Mouse (Mus musculus): ENCODE results near the gene Odam. TPM values are rescaled to one million over a fixed set of nuclear protein-coding genes. Genes with fewer than 3 reads are reported as not detected.

Odam gene
- not detected in 2 replicates for polyA plus RNA-seq (2015; fragmentation: Nextera tagmentation; extraction: Ambion mirVana)

DNA sequence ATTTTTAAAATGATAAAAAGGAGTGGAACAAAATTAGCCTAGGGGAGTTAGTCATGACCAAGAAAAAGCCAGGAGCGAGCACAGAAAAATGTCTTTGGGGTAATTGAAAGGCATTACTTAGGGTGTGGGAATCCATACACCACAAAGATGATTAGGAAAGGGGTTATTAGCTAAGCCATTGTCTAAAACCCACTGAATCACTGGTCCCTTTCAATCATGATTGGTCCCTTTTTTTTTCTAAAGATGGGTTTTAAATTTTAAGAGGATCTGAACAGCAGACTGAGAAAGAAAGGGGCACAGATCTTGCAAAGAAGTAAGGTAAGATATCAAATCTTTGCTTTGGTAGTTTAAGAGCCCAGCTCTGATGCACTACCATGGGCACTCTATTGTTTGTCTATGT is at the start of gene Odam:
Odam (plus strand) TSS at position 301 of the 400 bp plus-strand sequence.
- 90% methylated on average over 1 of the region's 1 CpGs for WGBS
- ATAC-seq = no peak
- H3K36me3 ChIP-seq (ENCODE audit: control insufficient read depth, insufficient read depth, low read length) = no peaks in the 10 kb centered on the region

DNA sequence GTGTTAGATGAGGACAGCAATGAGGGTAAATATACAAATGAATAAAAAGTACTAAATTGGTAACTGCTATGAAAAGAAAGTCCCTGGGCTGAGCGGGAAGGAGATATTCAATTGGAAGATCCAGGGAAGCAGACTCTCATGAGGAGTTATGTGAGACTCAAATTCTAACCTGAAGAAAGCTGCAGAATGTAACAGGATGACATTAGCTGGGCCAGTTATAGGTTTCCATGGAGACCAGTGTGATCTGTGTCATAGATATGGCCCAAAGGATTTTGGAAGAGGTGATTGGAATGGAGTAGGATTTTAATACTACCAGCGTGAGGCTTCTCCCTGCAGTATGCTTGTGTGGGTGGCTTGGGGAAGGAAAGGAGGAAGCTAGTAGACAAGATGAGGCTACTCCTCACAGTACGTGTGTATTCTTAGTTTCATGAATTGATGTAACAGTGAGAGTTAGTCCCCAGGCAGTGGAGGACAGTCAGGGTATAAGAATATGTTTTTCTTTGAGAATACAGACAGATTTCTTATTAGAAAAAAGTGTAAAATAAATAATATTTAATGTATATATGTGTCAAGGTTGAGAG is 29.6 kb upstream of the Odam start:
- 76% methylated on average over 3 of the region's 3 CpGs for WGBS

More for the DNA sequence above, at the start of gene Odam:
- no peaks in the 10 kb centered on the region for H3K9me3 ChIP-seq (ENCODE audit: control insufficient read depth, low read length)
- no peak within 1 kb of the TSS for H3K27ac ChIP-seq (ENCODE audit: low read length)
- H3K27me3 ChIP-seq (replicated peaks; ENCODE audit: control insufficient read depth, insufficient read depth, low read length) = no peaks in the 10 kb centered on the region
- no peak within 1 kb of the TSS for H3K9ac ChIP-seq (ENCODE audit: low read depth, low read length)
- no peak within 1 kb of the TSS for H3K4me3 ChIP-seq (ENCODE audit: low read length)
- H3K4me2 ChIP-seq (ENCODE audit: low read depth, low read length) = no peak within 1 kb of the TSS
- H3K4me1 ChIP-seq (ENCODE audit: control insufficient read depth, insufficient read depth, low read length) = no peaks in the 10 kb centered on the region

DNA sequence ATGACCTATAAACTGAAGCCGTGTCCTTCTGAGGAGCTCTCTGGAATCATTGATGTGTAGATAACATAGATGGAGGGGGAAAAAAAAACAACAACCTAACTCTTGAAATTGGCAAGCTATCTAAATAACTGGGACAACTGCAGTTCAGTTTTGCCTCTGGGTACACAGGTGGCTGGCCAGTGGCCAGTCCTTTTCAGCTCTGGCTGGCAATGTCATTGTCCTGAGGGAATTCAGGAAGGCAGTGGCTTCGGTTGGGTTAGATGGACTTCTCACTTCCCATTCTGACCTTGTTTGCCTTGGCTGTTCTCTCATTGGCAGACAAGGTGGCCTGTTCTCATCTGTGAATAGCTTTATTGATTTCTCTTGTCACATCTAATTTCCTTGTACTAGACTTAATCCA is 14.7 kb upstream of the Odam start:
- Histone ChIP-seq H3K36me3 (ENCODE audit: control insufficient read depth, insufficient read depth, low read length) (no peaks in the 10 kb centered on the region), H3K27ac (ENCODE audit: low read length) (no peak overlapping the region), H3K9ac (ENCODE audit: low read depth, low read length) (no peak overlapping the region), H3K4me2 (ENCODE audit: low read depth, low read length) (no peak overlapping the region), H3K4me1 (ENCODE audit: control insufficient read depth, insufficient read depth, low read length) (no peaks in the 10 kb centered on the region), H3K27me3 (replicated peaks; ENCODE audit: control insufficient read depth, insufficient read depth, low read length) (no peaks in the 10 kb centered on the region), H3K9me3 (ENCODE audit: control insufficient read depth, low read length) (no peaks in the 10 kb centered on the region), H3K4me3 (ENCODE audit: low read length) (no peak overlapping the region)
- WGBS = 56% methylated on average over 2 of the region's 2 CpGs
- no peak for ATAC-seq

More for the DNA sequence above, 29.6 kb upstream of the Odam start:
- no peak overlapping the region for H3K9ac ChIP-seq (ENCODE audit: low read depth, low read length)
- H3K9me3 ChIP-seq (ENCODE audit: control insufficient read depth, low read length) = no peaks in the 10 kb centered on the region
- no peaks in the 10 kb centered on the region for H3K4me1 ChIP-seq (ENCODE audit: control insufficient read depth, insufficient read depth, low read length)
- no peak overlapping the region for H3K4me3 ChIP-seq (ENCODE audit: low read length)
- H3K36me3 ChIP-seq (ENCODE audit: control insufficient read depth, insufficient read depth, low read length) = no peaks in the 10 kb centered on the region
- H3K4me2 ChIP-seq (ENCODE audit: low read depth, low read length) = no peak overlapping the region
- H3K27me3 ChIP-seq (replicated peaks; ENCODE audit: control insufficient read depth, insufficient read depth, low read length) = no peaks in the 10 kb centered on the region
- ATAC-seq = no peak
- no peak overlapping the region for H3K27ac ChIP-seq (ENCODE audit: low read length)

DNA sequence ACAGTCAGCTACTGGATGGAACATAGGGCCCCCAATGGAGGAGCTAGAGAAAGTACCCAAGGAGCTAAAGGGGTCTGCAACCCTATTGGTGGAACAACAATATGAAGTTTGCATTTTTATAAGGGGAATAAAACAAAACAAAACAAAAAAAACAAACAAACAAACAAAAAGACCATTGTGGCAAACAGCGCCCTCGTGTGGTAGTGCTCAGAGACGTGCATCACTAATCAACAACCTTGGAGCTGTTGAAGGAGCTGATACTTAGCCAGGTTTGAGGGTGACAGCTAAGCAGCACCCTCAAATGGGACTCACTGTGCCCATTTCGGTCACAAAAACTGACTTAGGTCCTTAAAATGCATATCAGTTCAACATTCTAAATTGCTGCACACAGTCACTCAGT is 13.4 kb upstream of the Odam start:
- H3K4me2 ChIP-seq (ENCODE audit: low read depth, low read length) = no peak overlapping the region
- H3K27me3 ChIP-seq (replicated peaks; ENCODE audit: control insufficient read depth, insufficient read depth, low read length) = no peaks in the 10 kb centered on the region
- H3K27ac ChIP-seq (ENCODE audit: low read length) = no peak overlapping the region
- H3K9me3 ChIP-seq (ENCODE audit: control insufficient read depth, low read length) = no peaks in the 10 kb centered on the region
- H3K9ac ChIP-seq (ENCODE audit: low read depth, low read length) = no peak overlapping the region
- WGBS = 27% methylated on average over 4 of the region's 4 CpGs
- H3K36me3 ChIP-seq (ENCODE audit: control insufficient read depth, insufficient read depth, low read length) = no peaks in the 10 kb centered on the region
- ATAC-seq = no peak
- H3K4me1 ChIP-seq (ENCODE audit: control insufficient read depth, insufficient read depth, low read length) = no peaks in the 10 kb centered on the region
- H3K4me3 ChIP-seq (ENCODE audit: low read length) = no peak overlapping the region

DNA sequence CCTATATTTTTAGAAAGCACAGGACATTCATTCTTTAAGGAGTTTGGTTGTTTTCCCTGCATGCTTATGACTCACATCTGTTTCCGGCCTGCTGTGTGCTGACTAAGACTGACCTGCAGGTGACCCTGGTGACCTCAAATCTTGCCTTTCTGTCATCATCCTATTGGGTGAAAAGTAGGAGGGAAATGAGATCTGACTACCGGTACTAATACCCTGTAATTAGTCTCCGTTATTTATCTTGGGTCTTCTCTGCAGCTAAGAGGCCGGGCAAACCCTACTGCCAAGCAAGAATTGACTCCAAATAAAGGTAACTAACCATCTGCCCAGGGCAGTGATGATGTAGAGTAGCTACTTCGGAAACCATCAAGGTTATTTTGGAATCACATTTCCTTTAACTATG is 40.5 kb downstream of the Odam start, which contains the start of gene Csn3:
Csn3 (plus strand) TSS at position 208 of the 400 bp plus-strand sequence.
- no peaks in the 10 kb centered on the region for H3K9me3 ChIP-seq (ENCODE audit: control insufficient read depth, low read length)
- H3K36me3 ChIP-seq (ENCODE audit: control insufficient read depth, insufficient read depth, low read length) = no peaks in the 10 kb centered on the region
- no peaks in the 10 kb centered on the region for H3K27me3 ChIP-seq (replicated peaks; ENCODE audit: control insufficient read depth, insufficient read depth, low read length)
- WGBS = 37% methylated on average over 5 of the region's 5 CpGs
- no peak within 1 kb of the TSS for H3K9ac ChIP-seq (ENCODE audit: low read depth, low read length)
- no peak within 1 kb of the TSS for H3K27ac ChIP-seq (ENCODE audit: low read length)
- no peaks in the 10 kb centered on the region for H3K4me1 ChIP-seq (ENCODE audit: control insufficient read depth, insufficient read depth, low read length)
- no peak within 1 kb of the TSS for H3K4me3 ChIP-seq (ENCODE audit: low read length)
- no peak for ATAC-seq
- no peak within 1 kb of the TSS for H3K4me2 ChIP-seq (ENCODE audit: low read depth, low read length)

DNA sequence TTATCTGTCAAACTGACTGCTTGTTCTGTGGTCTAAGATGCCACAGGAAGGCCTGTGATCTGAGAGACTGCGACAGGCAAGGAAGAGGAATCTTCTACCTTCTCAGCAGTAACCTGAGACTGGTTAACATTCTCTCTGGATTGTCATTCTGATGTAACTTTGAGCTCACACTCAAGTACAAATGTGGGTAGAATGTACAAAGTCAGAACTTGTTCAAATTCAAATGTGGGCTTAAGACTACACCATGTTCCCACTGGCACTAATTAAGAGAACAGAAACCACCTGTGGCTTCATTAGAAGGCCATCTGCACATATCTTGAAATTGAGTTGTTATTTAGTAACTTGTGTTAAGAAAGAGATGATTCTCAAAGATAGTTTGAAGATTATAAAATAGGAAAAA is 46.8 kb downstream of the Odam start:
- 62% methylated on average over 1 of the region's 1 CpGs for WGBS

DNA sequence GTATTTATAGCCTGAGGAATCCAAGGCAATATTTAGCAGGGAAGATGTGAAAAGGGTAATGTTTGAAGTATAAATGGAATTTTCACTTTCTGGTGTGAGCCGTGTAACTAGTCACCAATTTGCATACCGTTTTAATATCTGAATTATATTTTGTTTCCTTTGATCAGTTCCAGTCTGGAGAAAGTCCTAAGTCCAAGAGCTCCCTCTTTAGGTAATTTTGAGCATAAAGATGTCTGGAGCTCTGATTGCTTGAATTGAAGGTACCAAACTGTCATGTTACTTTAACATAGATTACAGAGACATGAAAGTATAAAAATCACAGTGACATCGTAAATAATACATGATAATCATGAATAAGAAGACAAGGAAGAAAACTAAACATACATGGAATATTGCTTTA is 55.9 kb downstream of the Odam start:
- Histone ChIP-seq H3K9me3 (ENCODE audit: control insufficient read depth, low read length) (no peaks in the 10 kb centered on the region), H3K4me3 (ENCODE audit: low read length) (no peak overlapping the region), H3K4me2 (ENCODE audit: low read depth, low read length) (no peak overlapping the region), H3K9ac (ENCODE audit: low read depth, low read length) (no peak overlapping the region), H3K27ac (ENCODE audit: low read length) (no peak overlapping the region), H3K4me1 (ENCODE audit: control insufficient read depth, insufficient read depth, low read length) (no peaks in the 10 kb centered on the region), H3K36me3 (ENCODE audit: control insufficient read depth, insufficient read depth, low read length) (no peaks in the 10 kb centered on the region), H3K27me3 (replicated peaks; ENCODE audit: control insufficient read depth, insufficient read depth, low read length) (no peaks in the 10 kb centered on the region)
- no peak for ATAC-seq
- WGBS = 37% methylated on average over 3 of the region's 3 CpGs

More for the DNA sequence above, 46.8 kb downstream of the Odam start:
- no peak overlapping the region for H3K9ac ChIP-seq (ENCODE audit: low read depth, low read length)
- no peak overlapping the region for H3K4me3 ChIP-seq (ENCODE audit: low read length)
- H3K27me3 ChIP-seq (replicated peaks; ENCODE audit: control insufficient read depth, insufficient read depth, low read length) = no peaks in the 10 kb centered on the region
- ATAC-seq = no peak
- no peaks in the 10 kb centered on the region for H3K9me3 ChIP-seq (ENCODE audit: control insufficient read depth, low read length)
- H3K4me2 ChIP-seq (ENCODE audit: low read depth, low read length) = no peak overlapping the region
- H3K36me3 ChIP-seq (ENCODE audit: control insufficient read depth, insufficient read depth, low read length) = no peaks in the 10 kb centered on the region
- no peak overlapping the region for H3K27ac ChIP-seq (ENCODE audit: low read length)
- H3K4me1 ChIP-seq (ENCODE audit: control insufficient read depth, insufficient read depth, low read length) = no peaks in the 10 kb centered on the region

DNA sequence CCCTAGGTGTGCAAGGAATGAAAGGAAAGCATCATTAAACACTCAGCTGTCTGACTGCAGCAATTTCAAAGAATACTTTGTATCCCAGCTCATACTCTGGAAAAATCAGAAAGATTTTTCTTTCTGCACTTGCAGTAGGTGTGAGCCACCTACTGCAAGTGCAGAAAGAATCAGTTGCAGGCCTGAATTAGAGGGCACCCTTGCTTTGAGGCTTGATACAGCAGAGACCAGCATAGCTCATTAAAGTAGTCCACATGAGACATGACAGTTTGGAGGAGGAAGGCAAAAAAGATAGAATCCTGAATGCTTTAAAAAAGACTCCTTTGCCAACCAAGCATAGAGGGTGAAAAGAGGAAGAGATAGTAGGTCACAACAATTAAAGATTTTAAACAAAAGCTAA is 57.7 kb downstream of the Odam start:
- no peaks in the 10 kb centered on the region for H3K36me3 ChIP-seq (ENCODE audit: control insufficient read depth, insufficient read depth, low read length)
- H3K27me3 ChIP-seq (replicated peaks; ENCODE audit: control insufficient read depth, insufficient read depth, low read length) = no peaks in the 10 kb centered on the region
- H3K9me3 ChIP-seq (ENCODE audit: control insufficient read depth, low read length) = no peaks in the 10 kb centered on the region
- H3K27ac ChIP-seq (ENCODE audit: low read length) = no peak overlapping the region
- H3K9ac ChIP-seq (ENCODE audit: low read depth, low read length) = no peak overlapping the region
- ATAC-seq = no peak
- H3K4me2 ChIP-seq (ENCODE audit: low read depth, low read length) = no peak overlapping the region
- H3K4me1 ChIP-seq (ENCODE audit: control insufficient read depth, insufficient read depth, low read length) = no peaks in the 10 kb centered on the region
- no peak overlapping the region for H3K4me3 ChIP-seq (ENCODE audit: low read length)

Measured in intestine, embryonic 16.5 days (tissue).